15 mouse cellular contexts compared by ENCODE assay signal in genomic region chr4:117240867-117241266, GRCm38 (mm10). TPM values are rescaled to one million over a fixed set of nuclear protein-coding genes. Genes with fewer than 3 reads are reported as not detected.
DNase-seq lines count a peak whose midpoint lies in the region; ATAC-seq and TF ChIP-seq lines count a peak whose summit lies in the region.
"Had no signal": no experiment of that assay in that cellular context is flagged by ENCODE, and none has a peak within 500 bp of the region (broad histone marks: within the 10 kb centered on the region; RNA-seq: fewer than 3 reads in every experiment).

No protein-coding gene starts in this region.

- H3K36me3 ChIP-seq in hindbrain, postnatal 0 days (ENCODE audit: insufficient read depth, low read length): no peaks in the 10 kb centered on the region
- H3K36me3 ChIP-seq in hindbrain, embryonic 16.5 days (ENCODE audit: control insufficient read depth, insufficient read depth, low read length): no peaks in the 10 kb centered on the region
- H3K36me3 ChIP-seq in lung, embryonic 16.5 days (ENCODE audit: control insufficient read depth, insufficient read depth, low read length): no peaks in the 10 kb centered on the region
- no peaks in the 10 kb centered on the region for H3K36me3 ChIP-seq in embryonic facial prominence, embryonic 14.5 days (ENCODE audit: control insufficient read depth, insufficient read depth, low read length)
- H3K36me3 ChIP-seq: limb, embryonic 13.5 days; midbrain, embryonic 13.5 days; neural tube, embryonic 13.5 days had no signal

- no peaks in the 10 kb centered on the region for H3K27me3 ChIP-seq in hindbrain, postnatal 0 days (ENCODE audit: insufficient read depth, low read length)
- no peaks in the 10 kb centered on the region for H3K27me3 ChIP-seq in hindbrain, embryonic 16.5 days (replicated peaks; ENCODE audit: control insufficient read depth, insufficient read depth, low read length)
- no peaks in the 10 kb centered on the region for H3K27me3 ChIP-seq in lung, embryonic 16.5 days (ENCODE audit: control insufficient read depth, insufficient read depth, low read depth, low read length)
- H3K27me3 ChIP-seq in embryonic facial prominence, embryonic 14.5 days (replicated peaks; ENCODE audit: control insufficient read depth, insufficient read depth, low read length): no peaks in the 10 kb centered on the region
- H3K27me3 ChIP-seq: limb, embryonic 13.5 days; midbrain, embryonic 13.5 days; neural tube, embryonic 13.5 days had no signal

- intact Hi-C loops in left cerebral cortex, adult 2 months (cut with DNase I): no loop called here

- 44% methylated on average over 6 of the region's 6 CpGs for WGBS in hindbrain, postnatal 0 days
- WGBS in hindbrain, embryonic 16.5 days: 54% methylated on average over 6 of the region's 6 CpGs
- WGBS in lung, embryonic 16.5 days: 45% methylated on average over 6 of the region's 6 CpGs
- WGBS in embryonic facial prominence, embryonic 14.5 days: 56% methylated on average over 6 of the region's 6 CpGs

- H3K4me3 ChIP-seq in hindbrain, postnatal 0 days (ENCODE audit: low read length): no peak overlapping the region
- H3K4me3 ChIP-seq in hindbrain, embryonic 16.5 days (ENCODE audit: low read length): no peak overlapping the region
- H3K4me3 ChIP-seq in lung, embryonic 16.5 days (ENCODE audit: low read length): no peak overlapping the region
- no peak overlapping the region for H3K4me3 ChIP-seq in embryonic facial prominence, embryonic 14.5 days (ENCODE audit: low read depth, low read length)
- H3K4me3 ChIP-seq in left cerebral cortex, adult 2 months: no peak overlapping the region
- H3K4me3 ChIP-seq: gastrocnemius, adult 2 months; limb, embryonic 13.5 days; midbrain, embryonic 13.5 days; neural tube, embryonic 13.5 days had no signal

- H3K9ac ChIP-seq in hindbrain, postnatal 0 days (replicated peaks; ENCODE audit: low read length): no peak overlapping the region
- H3K9ac ChIP-seq in hindbrain, embryonic 16.5 days (ENCODE audit: low read depth, low read length): no peak overlapping the region
- no peak overlapping the region for H3K9ac ChIP-seq in lung, embryonic 16.5 days (ENCODE audit: low read length)
- no peak overlapping the region for H3K9ac ChIP-seq in embryonic facial prominence, embryonic 14.5 days (ENCODE audit: low read depth, low read length)
- H3K9ac ChIP-seq: limb, embryonic 13.5 days; midbrain, embryonic 13.5 days; neural tube, embryonic 13.5 days had no signal

- peak; percentile 81 for DNase-seq in hindbrain, postnatal 0 days (ENCODE audit: low spot score)
- DNase-seq in lung, postnatal 25 days (ENCODE audit: low spot score): no peak
- DNase-seq in adrenal gland, postnatal 10 days: peak; percentile 82
- peak; percentile 62 for DNase-seq in embryonic facial prominence, embryonic 14.5 days (ENCODE audit: low spot score)
- no peak for DNase-seq in left cerebral cortex, adult 2 months (ENCODE audit: extremely low spot score in 1 of 2, low spot score in 2 of 2)
- DNase-seq: gastrocnemius, adult 2 months; lung, postnatal 36 days; right cerebral cortex, adult 18-20 months had no signal

- H3K9me3 ChIP-seq in hindbrain, postnatal 0 days (ENCODE audit: low read length): no peaks in the 10 kb centered on the region
- H3K9me3 ChIP-seq in hindbrain, embryonic 16.5 days (ENCODE audit: control insufficient read depth, low read length): no peaks in the 10 kb centered on the region
- no peaks in the 10 kb centered on the region for H3K9me3 ChIP-seq in lung, embryonic 16.5 days (ENCODE audit: control insufficient read depth, low read length)
- no peaks in the 10 kb centered on the region for H3K9me3 ChIP-seq in embryonic facial prominence, embryonic 14.5 days (ENCODE audit: control insufficient read depth, low read length)
- H3K9me3 ChIP-seq: limb, embryonic 13.5 days; midbrain, embryonic 13.5 days; neural tube, embryonic 13.5 days had no signal

- ATAC-seq in hindbrain, postnatal 0 days: peak; percentile 53; the same call in 1 of the 2 replicates
- ATAC-seq in hindbrain, embryonic 16.5 days: no peak
- no peak for ATAC-seq in lung, embryonic 16.5 days (ENCODE audit: low read depth)
- peak; percentile 41 for ATAC-seq in embryonic facial prominence, embryonic 14.5 days (ENCODE audit: low read depth)
- ATAC-seq in granulocyte monocyte progenitor cell, adult 5-6 weeks (replicated peaks; ENCODE audit: poor library complexity, severe bottlenecking): no peak
- ATAC-seq: midbrain, embryonic 13.5 days had no signal

- 0 out of 2 replicates have a peak, but pooled peaks cover 2% of the 10 kb centered on the region for H3K4me1 ChIP-seq in hindbrain, postnatal 0 days (ENCODE audit: insufficient read depth, low read length)
- H3K4me1 ChIP-seq in hindbrain, embryonic 16.5 days (ENCODE audit: control insufficient read depth, insufficient read depth, low read depth, low read length): no peaks in the 10 kb centered on the region
- peaks cover 9% of the 10 kb centered on the region for H3K4me1 ChIP-seq in lung, embryonic 16.5 days (replicated peaks; ENCODE audit: control insufficient read depth, insufficient read depth, low read length)
- peaks cover 11% of the 10 kb centered on the region for H3K4me1 ChIP-seq in embryonic facial prominence, embryonic 14.5 days (ENCODE audit: control insufficient read depth, insufficient read depth, low read length)
- H3K4me1 ChIP-seq: midbrain, embryonic 13.5 days had no signal

- TF ChIP-seq CTCF in hindbrain, postnatal 0 days (IDR thresholded peaks at IDR 0.05; ENCODE audit: low read depth): no peak
- TF ChIP-seq CTCF in left cerebral cortex, adult 2 months (IDR thresholded peaks at IDR 0.05): no peak

- H3K4me2 ChIP-seq in hindbrain, postnatal 0 days (ENCODE audit: low read depth, low read length): no peak overlapping the region
- H3K4me2 ChIP-seq in hindbrain, embryonic 16.5 days (ENCODE audit: low read length): no peak overlapping the region
- no peak overlapping the region for H3K4me2 ChIP-seq in lung, embryonic 16.5 days (ENCODE audit: low read depth, low read length)
- H3K4me2 ChIP-seq in embryonic facial prominence, embryonic 14.5 days (ENCODE audit: low read depth, low read length): no peak overlapping the region
- H3K4me2 ChIP-seq: limb, embryonic 13.5 days; midbrain, embryonic 13.5 days; neural tube, embryonic 13.5 days had no signal

- H3K27ac ChIP-seq in hindbrain, postnatal 0 days: no peak overlapping the region
- no peak overlapping the region for H3K27ac ChIP-seq in hindbrain, embryonic 16.5 days (ENCODE audit: low read depth, low read length)
- peak overlapping the region; percentile 12; the same call in 1 of the 2 replicates for H3K27ac ChIP-seq in lung, embryonic 16.5 days (ENCODE audit: low read length)
- peak overlapping the region; percentile 75 for H3K27ac ChIP-seq in embryonic facial prominence, embryonic 14.5 days (replicated peaks; ENCODE audit: low read depth, low read length)
- no peak overlapping the region for H3K27ac ChIP-seq in left cerebral cortex, adult 2 months
- H3K27ac ChIP-seq: gastrocnemius, adult 2 months; limb, embryonic 13.5 days; midbrain, embryonic 13.5 days; neural tube, embryonic 13.5 days had no signal

RNA-seq across cellular contexts. Expression of gene Tmem53, which starts 10.9 kb away (rescaled TPM):
- total RNA-seq in hindbrain, postnatal 0 days (2014; rRNA removed): 7.5 and 16.5 TPM in 2 replicates
- 14.0 and 14.5 TPM in 2 replicates for polyA plus RNA-seq in hindbrain, postnatal 0 days (2015; fragmentation: Nextera tagmentation; extraction: Ambion mirVana)
- 10.3 and 11.4 TPM in 2 replicates for polyA plus RNA-seq in hindbrain, embryonic 16.5 days (2015; fragmentation: Nextera tagmentation; extraction: Ambion mirVana)
- polyA plus RNA-seq in lung, embryonic 16.5 days (2015; fragmentation: Nextera tagmentation; extraction: Ambion mirVana): 19.9 and 25.3 TPM in 2 replicates
- total RNA-seq in adrenal gland, postnatal 10 days (2021): 10 to 100 TPM; 50.4 to 60.9 TPM
- 15.5 and 21.9 TPM in 2 replicates for polyA plus RNA-seq in embryonic facial prominence, embryonic 14.5 days (2014; fragmentation: Nextera tagmentation; extraction: Ambion mirVana)
- total RNA-seq in granulocyte monocyte progenitor cell, adult 5-6 weeks (2014; fragmentation: Nextera tagmentation): 3.7 and 5.1 TPM in 2 replicates
- 0.36 and 4.8 TPM in 2 replicates for total RNA-seq in granulocyte monocyte progenitor cell, adult 5-6 weeks (2017)
- total RNA-seq in left cerebral cortex, adult 2 months (2021): 1 to 10 TPM; 5.0 to 5.4 TPM

RNA-seq across cellular contexts. Expression of gene Armh1, which starts 11.1 kb away (rescaled TPM):
- total RNA-seq in hindbrain, postnatal 0 days (2014; rRNA removed): 3.2 and 3.6 TPM in 2 replicates
- polyA plus RNA-seq in hindbrain, postnatal 0 days (2015; fragmentation: Nextera tagmentation; extraction: Ambion mirVana): 2.6 and 3.0 TPM in 2 replicates
- polyA plus RNA-seq in hindbrain, embryonic 16.5 days (2015; fragmentation: Nextera tagmentation; extraction: Ambion mirVana): 2.3 and 2.9 TPM in 2 replicates
- 2.0 and 3.6 TPM in 2 replicates for polyA plus RNA-seq in lung, embryonic 16.5 days (2015; fragmentation: Nextera tagmentation; extraction: Ambion mirVana)
- 1 to 10 TPM; 1.5 to 1.8 TPM for total RNA-seq in adrenal gland, postnatal 10 days (2021)
- 1.3 and 1.8 TPM in 2 replicates for polyA plus RNA-seq in embryonic facial prominence, embryonic 14.5 days (2014; fragmentation: Nextera tagmentation; extraction: Ambion mirVana)
- not detected in 2 replicates for total RNA-seq in granulocyte monocyte progenitor cell, adult 5-6 weeks (2014; fragmentation: Nextera tagmentation)
- not detected in 2 replicates for total RNA-seq in granulocyte monocyte progenitor cell, adult 5-6 weeks (2017)
- under 1 TPM in 1 of 2 experiments, not detected in 1; 0.63 TPM for total RNA-seq in left cerebral cortex, adult 2 months (2021)
- total RNA-seq: gastrocnemius, adult 2 months; heart, postnatal 25 days had no signal

RNA-seq across cellular contexts. Expression of gene Kif2c, which starts 58.4 kb away (rescaled TPM):
- total RNA-seq in hindbrain, postnatal 0 days (2014; rRNA removed): 5.0 and 8.4 TPM in 2 replicates
- polyA plus RNA-seq in hindbrain, postnatal 0 days (2015; fragmentation: Nextera tagmentation; extraction: Ambion mirVana): 6.9 and 10.1 TPM in 2 replicates
- 10.1 and 14.0 TPM in 2 replicates for polyA plus RNA-seq in hindbrain, embryonic 16.5 days (2015; fragmentation: Nextera tagmentation; extraction: Ambion mirVana)
- 70.7 and 77.6 TPM in 2 replicates for polyA plus RNA-seq in lung, embryonic 16.5 days (2015; fragmentation: Nextera tagmentation; extraction: Ambion mirVana)
- total RNA-seq in adrenal gland, postnatal 10 days (2021): 1 to 10 TPM; 6.9 to 9.6 TPM
- 42.9 and 50.7 TPM in 2 replicates for polyA plus RNA-seq in embryonic facial prominence, embryonic 14.5 days (2014; fragmentation: Nextera tagmentation; extraction: Ambion mirVana)
- 15.8 and 23.5 TPM in 2 replicates for total RNA-seq in granulocyte monocyte progenitor cell, adult 5-6 weeks (2014; fragmentation: Nextera tagmentation)
- 44.9 and 47.0 TPM in 2 replicates for total RNA-seq in granulocyte monocyte progenitor cell, adult 5-6 weeks (2017)
- total RNA-seq in left cerebral cortex, adult 2 months (2021): not detected
- total RNA-seq: gastrocnemius, adult 2 months had no signal

Comparison
In these comparisons a context has a peak if more than half of its experiments do, and no peak if none do; other contexts are left out.
1. ATAC-seq: peak in hindbrain, postnatal 0 days (single experiment) and embryonic facial prominence, embryonic 14.5 days (single experiment); none in hindbrain, embryonic 16.5 days (single experiment), lung, embryonic 16.5 days (single experiment) and granulocyte monocyte progenitor cell, adult 5-6 weeks (single experiment).
2. DNase-seq: peak in hindbrain, postnatal 0 days (single experiment), adrenal gland, postnatal 10 days (single experiment) and embryonic facial prominence, embryonic 14.5 days (single experiment); none in lung, postnatal 25 days (single experiment) and left cerebral cortex, adult 2 months (0 of 2).
3. H3K27ac ChIP-seq: peak in lung, embryonic 16.5 days (single experiment) and embryonic facial prominence, embryonic 14.5 days (single experiment); none in hindbrain, postnatal 0 days (single experiment), hindbrain, embryonic 16.5 days (single experiment) and left cerebral cortex, adult 2 months (single experiment).